Mouse (Mus musculus) intestine, embryonic 16.5 days (tissue): ENCODE results near the gene Itprid1. TPM values are rescaled to one million over a fixed set of nuclear protein-coding genes. Genes with fewer than 3 reads are reported as not detected.

Experiments
- ATAC-seq: fragments of 200-750 bp; cut with Nextera tagmentation; 2 replicates; pipeline ENCODE4 v1.8.0; 2017; ENCODE audit warnings: moderate TSS enrichment, moderate library complexity
- H3K27ac ChIP-seq: fragments of 300-500 bp; sonication (generic); 2 replicates; pipeline ENCODE4 v1.5.1; 2014; ENCODE audit warnings: mild to moderate bottlenecking, low read length
- H3K27me3 ChIP-seq: fragments of 300-500 bp; sonication (generic); replicated peaks from 2 replicates; pipeline ENCODE4 v1.6.1; 2014; ENCODE audit warnings: low read length, control low read depth, mixed read lengths; ENCODE audit not compliant: control insufficient read depth, insufficient read depth
- H3K36me3 ChIP-seq: fragments of 300-500 bp; sonication (generic); 2 replicates; pipeline ENCODE4 v1.6.1; 2014; ENCODE audit warnings: low read length, control low read depth; ENCODE audit not compliant: control insufficient read depth, insufficient read depth
- H3K4me1 ChIP-seq: fragments of 300-500 bp; sonication (generic); 2 replicates; pipeline ENCODE4 v1.6.1; 2014; ENCODE audit warnings: low read length, control low read depth, mixed read lengths; ENCODE audit not compliant: control insufficient read depth, insufficient read depth
- H3K4me2 ChIP-seq: fragments of 300-500 bp; sonication (generic); 2 replicates; pipeline ENCODE4 v1.6.1; 2014; ENCODE audit warnings: low read depth, low read length, control low read depth
- H3K4me3 ChIP-seq: fragments of 300-500 bp; sonication (generic); 2 replicates; pipeline ENCODE4 v1.5.1; 2014; ENCODE audit warnings: mild to moderate bottlenecking, low read length
- H3K9ac ChIP-seq: fragments of 300-500 bp; sonication (generic); 2 replicates; pipeline ENCODE4 v1.6.1; 2014; ENCODE audit warnings: low read depth, low read length
- H3K9me3 ChIP-seq: fragments of 300-500 bp; sonication (generic); 2 replicates; pipeline ENCODE4 v1.6.1; 2016; ENCODE audit warnings: low read length, control low read depth; ENCODE audit not compliant: control insufficient read depth
- WGBS: fragments of 180-500 bp; shearing (Covaris S2); extraction: QIAGEN DNeasy Blood & Tissue Kit; methylation state at CpG from one replicate; pipeline ENCODE4 v1.1.7; 2014; 5-methylcytosine and 5-hydroxymethylcytosine counted together
- polyA plus RNA-seq: library from polyadenylated mRNA; unstranded; fragments of >200 nt; fragmentation: Nextera tagmentation; extraction: Ambion mirVana; gene quantifications from 2 replicates; pipeline ENCODE4 v1.2.1, GENCODE M21; 2015

The Itprid1 gene
- not detected in 2 replicates for polyA plus RNA-seq

DNA sequence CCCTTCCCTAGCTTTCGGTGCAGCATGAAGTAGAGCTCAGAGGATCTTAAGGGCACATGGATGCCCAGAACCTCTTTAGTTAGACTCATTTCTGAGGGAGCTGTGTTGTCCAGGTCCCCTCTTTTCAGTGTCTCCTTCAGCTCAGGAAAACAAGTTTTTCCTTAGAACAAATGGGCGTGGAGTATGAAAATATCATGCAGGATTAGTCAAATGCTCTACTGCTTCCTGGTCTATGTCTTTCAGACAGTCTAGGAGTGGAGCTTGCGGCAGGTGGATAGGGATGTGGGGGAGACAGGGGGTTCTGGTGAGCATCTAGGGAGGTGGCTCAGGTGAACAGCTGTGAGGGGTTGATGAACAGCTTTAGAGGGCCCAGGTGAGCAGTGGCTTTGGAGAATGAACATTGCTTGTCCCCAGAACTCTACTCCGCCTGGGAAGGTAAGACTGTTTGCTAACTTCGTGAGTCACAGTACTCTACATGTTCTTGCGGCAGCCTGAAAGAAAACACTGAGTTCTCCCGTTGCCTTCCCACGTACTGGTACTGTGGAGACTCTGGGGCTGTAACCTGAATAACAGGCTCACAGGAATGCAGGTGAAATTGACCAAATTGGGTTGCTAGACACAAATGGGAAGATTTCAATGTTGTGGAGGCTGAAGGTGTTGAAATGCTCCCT, at the start of gene Itprid1:
Gene Itprid1, plus strand, starts transcription at position 246 of the 671 bp plus-strand sequence.
- Histone ChIP-seq H3K9me3 (no peaks in the 10 kb centered on the region), H3K9ac (no peak within 1 kb of the TSS), H3K4me1 (no peaks in the 10 kb centered on the region), H3K36me3 (no peaks in the 10 kb centered on the region), H3K4me2 (no peak within 1 kb of the TSS), H3K4me3 (no peak within 1 kb of the TSS), H3K27ac (no peak within 1 kb of the TSS), H3K27me3 (no peaks in the 10 kb centered on the region)
- WGBS: 73% methylated on average over 8 of the region's 8 CpGs
- ATAC-seq: no peak

DNA sequence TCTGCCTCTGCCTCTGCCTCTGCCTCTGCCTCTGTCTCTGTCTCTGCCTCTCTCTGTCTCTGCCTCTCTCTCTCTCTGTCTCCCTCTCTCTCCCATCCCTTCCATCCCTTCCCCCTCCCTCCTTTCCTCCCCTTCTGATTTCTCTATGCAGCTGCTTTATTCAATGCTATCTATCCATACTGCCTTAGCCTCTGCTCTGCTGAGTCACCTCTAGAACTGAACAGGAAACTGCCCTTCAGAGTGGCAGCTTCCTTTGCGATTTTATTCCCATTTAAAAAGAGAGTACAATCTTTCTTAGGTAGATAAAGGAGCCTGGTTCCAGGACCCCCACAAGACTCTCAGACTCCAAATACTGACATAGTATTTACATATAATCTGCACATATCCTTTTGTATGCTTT, 47.1 kb upstream of the Itprid1 start:
- 47% methylated on average over 1 of the region's 1 CpGs for WGBS
- Histone ChIP-seq H3K9ac (no peak overlapping the region), H3K4me3 (no peak overlapping the region), H3K4me1 (peaks cover 9% of the 10 kb centered on the region; the same call in 1 of the 2 replicates), H3K27me3 (no peaks in the 10 kb centered on the region), H3K27ac (no peak overlapping the region), H3K4me2 (no peak overlapping the region), H3K9me3 (no peaks in the 10 kb centered on the region), H3K36me3 (no peaks in the 10 kb centered on the region)
- ATAC-seq: no peak

GRCm38 (mm10) chr6:55791852-55792496, 44.7 kb upstream of the Itprid1 start:
- 13% methylated on average over 6 of the region's 6 CpGs for WGBS
- H3K4me2 ChIP-seq: no peak overlapping the region
- no peak overlapping the region for H3K4me3 ChIP-seq
- H3K36me3 ChIP-seq: no peaks in the 10 kb centered on the region
- H3K27ac ChIP-seq: 0 out of 2 replicates have a peak overlapping the region, but pooled peaks have one; percentile 14
- H3K9ac ChIP-seq: no peak overlapping the region
- H3K9me3 ChIP-seq: no peaks in the 10 kb centered on the region
- ATAC-seq: peak; percentile 89
- no peaks in the 10 kb centered on the region for H3K27me3 ChIP-seq
- peaks cover 9% of the 10 kb centered on the region; the same call in 1 of the 2 replicates for H3K4me1 ChIP-seq

GRCm38 (mm10) chr6:55792536-55792935, 44.2 kb upstream of the Itprid1 start:
- Histone ChIP-seq H3K4me2 (no peak overlapping the region), H3K4me3 (no peak overlapping the region), H3K36me3 (no peaks in the 10 kb centered on the region), H3K9ac (no peak overlapping the region), H3K4me1 (peaks cover 9% of the 10 kb centered on the region; the same call in 1 of the 2 replicates), H3K27me3 (no peaks in the 10 kb centered on the region), H3K9me3 (no peaks in the 10 kb centered on the region), H3K27ac (no peak overlapping the region)
- WGBS: 51% methylated on average over 8 of the region's 8 CpGs
- no peak; the same call in 1 of the 2 replicates for ATAC-seq

DNA sequence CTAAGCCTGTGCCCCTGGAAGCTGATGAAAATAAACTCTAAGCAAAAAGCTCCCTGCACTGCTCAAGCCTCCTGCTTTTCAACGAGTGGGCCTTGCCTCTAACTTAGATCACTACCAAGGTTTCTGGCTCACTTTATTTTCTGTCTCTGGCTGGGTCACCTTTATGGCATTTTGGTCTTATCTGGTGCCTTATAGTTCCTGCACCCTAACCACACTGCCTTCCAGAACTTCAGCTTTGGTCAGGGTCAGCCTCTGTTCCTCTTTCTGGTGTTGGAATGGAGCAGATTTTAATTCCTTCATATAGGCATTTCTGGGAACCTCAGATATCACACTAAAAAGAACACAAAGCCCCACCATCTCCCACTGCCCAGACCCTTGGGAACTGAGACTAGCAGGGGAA, 34.0 kb upstream of the Itprid1 start:
- ATAC-seq: no peak

GRCm38 (mm10) chr6:55803357-55803756, 33.3 kb upstream of the Itprid1 start:
- no peak overlapping the region for H3K9ac ChIP-seq
- H3K4me1 ChIP-seq: no peaks in the 10 kb centered on the region
- H3K9me3 ChIP-seq: no peaks in the 10 kb centered on the region
- 71% methylated on average over 7 of the region's 7 CpGs for WGBS
- ATAC-seq: no peak
- no peaks in the 10 kb centered on the region for H3K36me3 ChIP-seq
- no peak overlapping the region for H3K4me2 ChIP-seq
- no peak overlapping the region for H3K4me3 ChIP-seq
- H3K27ac ChIP-seq: no peak overlapping the region
- H3K27me3 ChIP-seq: no peaks in the 10 kb centered on the region

More for the DNA sequence above, 34.0 kb upstream of the Itprid1 start:
- H3K9ac ChIP-seq: no peak overlapping the region
- no peak overlapping the region for H3K4me3 ChIP-seq
- H3K36me3 ChIP-seq: no peaks in the 10 kb centered on the region
- no peaks in the 10 kb centered on the region for H3K27me3 ChIP-seq
- H3K4me1 ChIP-seq: no peaks in the 10 kb centered on the region
- 57% methylated on average over 1 of the region's 1 CpGs for WGBS
- no peak overlapping the region for H3K4me2 ChIP-seq
- no peak overlapping the region for H3K27ac ChIP-seq
- no peaks in the 10 kb centered on the region for H3K9me3 ChIP-seq

DNA sequence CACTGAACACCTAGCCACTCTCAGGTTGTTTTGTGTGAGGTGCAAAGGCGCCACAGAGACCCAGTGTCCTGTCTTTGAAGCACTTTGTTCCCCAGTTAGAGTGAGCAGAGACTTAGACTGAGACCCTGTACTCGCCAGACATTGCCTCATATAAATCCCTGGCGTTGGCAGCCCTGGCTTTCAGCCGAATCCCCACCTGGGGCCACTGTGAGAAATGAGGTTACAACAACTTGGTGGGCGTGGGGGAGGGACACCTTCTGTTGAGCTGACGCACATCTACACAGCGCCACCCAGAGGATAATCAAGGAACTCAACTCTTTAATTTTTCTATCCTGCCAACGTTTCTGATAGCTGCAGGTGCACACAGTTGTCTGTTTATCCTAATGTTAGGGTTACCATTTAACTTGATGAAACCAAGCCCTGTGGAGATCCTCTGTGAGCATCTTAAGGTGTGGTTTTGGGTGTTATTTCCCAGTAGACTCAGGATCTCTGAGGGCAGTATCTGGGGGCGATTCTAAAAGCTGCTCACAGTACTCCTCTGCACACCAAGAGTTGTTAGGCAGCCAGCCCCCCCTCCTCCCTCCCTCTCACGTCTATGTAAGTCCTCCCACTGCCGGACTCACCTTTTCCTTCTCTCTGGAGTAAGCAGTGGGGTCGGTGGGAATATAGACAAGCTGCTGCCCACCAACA, 32.6 kb upstream of the Itprid1 start:
- no peaks in the 10 kb centered on the region for H3K9me3 ChIP-seq

GRCm38 (mm10) chr6:55804681-55805000, 32.1 kb upstream of the Itprid1 start:
- Histone ChIP-seq H3K9ac (no peak overlapping the region), H3K4me2 (no peak overlapping the region), H3K27ac (no peak overlapping the region), H3K27me3 (no peaks in the 10 kb centered on the region), H3K4me1 (no peaks in the 10 kb centered on the region), H3K9me3 (no peaks in the 10 kb centered on the region), H3K36me3 (no peaks in the 10 kb centered on the region), H3K4me3 (no peak overlapping the region)
- no peak for ATAC-seq
- WGBS: 87% methylated on average over 4 of the region's 4 CpGs

More for the DNA sequence above, 32.6 kb upstream of the Itprid1 start:
- Histone ChIP-seq H3K27me3 (no peaks in the 10 kb centered on the region), H3K4me3 (no peak overlapping the region), H3K4me2 (no peak overlapping the region), H3K4me1 (no peaks in the 10 kb centered on the region), H3K9ac (no peak overlapping the region), H3K27ac (no peak overlapping the region), H3K36me3 (no peaks in the 10 kb centered on the region)
- no peak for ATAC-seq
- WGBS: 25% methylated on average over 12 of the region's 12 CpGs

DNA sequence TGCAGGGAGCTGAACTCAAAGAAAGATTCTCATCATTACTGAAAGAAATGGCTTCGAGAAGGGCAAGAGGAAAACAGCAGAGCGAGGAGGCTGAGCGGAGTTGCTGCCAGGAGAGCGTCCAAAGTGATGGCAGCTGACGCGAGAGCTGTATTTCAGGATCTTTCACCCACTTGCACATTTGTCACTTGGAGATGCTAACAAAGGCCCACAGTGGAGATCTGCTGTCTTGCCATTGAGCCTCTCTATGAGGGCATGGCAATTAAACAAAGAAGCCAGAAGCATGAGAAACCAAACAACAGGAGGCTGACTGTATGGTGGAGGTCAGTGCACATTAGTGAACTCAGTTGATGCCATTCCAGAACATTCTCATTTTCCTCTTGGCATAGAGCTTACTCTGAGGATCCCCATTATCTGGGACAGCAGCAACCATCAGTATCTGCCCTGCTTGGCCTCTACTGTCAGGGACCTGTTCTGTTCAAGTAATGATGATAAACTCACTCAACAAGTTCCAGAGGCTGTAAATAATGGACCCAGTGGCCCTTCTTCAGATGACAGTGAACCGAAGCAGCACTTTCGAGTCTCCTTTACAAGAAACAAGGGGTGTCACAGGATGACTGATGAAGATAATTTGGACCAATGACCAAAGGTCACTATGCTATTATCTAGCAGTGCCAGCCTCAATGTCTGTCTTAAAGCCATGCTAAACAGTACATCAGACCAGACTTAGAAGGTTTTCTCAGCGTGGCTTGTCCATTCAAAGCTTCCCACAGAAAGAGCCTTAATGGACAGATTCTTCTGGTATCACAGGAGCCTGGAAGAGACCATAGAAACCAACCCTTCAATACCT, 31.2 kb upstream of the Itprid1 start:
- Histone ChIP-seq H3K9ac (no peak overlapping the region), H3K4me2 (no peak overlapping the region), H3K27me3 (no peaks in the 10 kb centered on the region), H3K36me3 (no peaks in the 10 kb centered on the region), H3K4me3 (no peak overlapping the region), H3K27ac (no peak overlapping the region), H3K4me1 (no peaks in the 10 kb centered on the region), H3K9me3 (no peaks in the 10 kb centered on the region)
- WGBS: 67% methylated on average over 9 of the region's 9 CpGs
- no peak for ATAC-seq
